Mouse (Mus musculus) lung, postnatal 0 days (tissue): ENCODE measurements at regions not wholly inside any gene's neighbourhood (a gene's known extent, or its start where the extent isn't known, plus 50 kb on each side); places are given as distances from the start of the nearest gene placed in this dataset.

Experiments used
- ATAC-seq: fragments of 200-750 bp; cut with Nextera tagmentation; 2 replicates; pipeline ENCODE4 v1.8.0; 2017; ENCODE audit warnings: moderate library complexity
- DNase-seq: peaks from one replicate; pipeline ENCODE4 v3.0.0-alpha.2; 2016; ENCODE audit warnings: low spot score
- H3K27ac ChIP-seq: fragments of 300-500 bp; sonication (generic); 2 replicates; pipeline ENCODE4 v1.5.1; 2014; ENCODE audit warnings: antibody characterized with exemption, mild to moderate bottlenecking, low read length, mixed read lengths
- H3K27me3 ChIP-seq: fragments of 300-500 bp; sonication (generic); replicated peaks from 2 replicates; pipeline ENCODE4 v1.6.1; 2014; ENCODE audit warnings: low read length, mixed read lengths; ENCODE audit not compliant: insufficient read depth
- H3K36me3 ChIP-seq: fragments of 300-500 bp; sonication (generic); 2 replicates; pipeline ENCODE4 v1.6.1; 2014; ENCODE audit warnings: low read length, mixed read lengths; ENCODE audit not compliant: insufficient read depth
- H3K4me1 ChIP-seq: fragments of 300-500 bp; sonication (generic); 2 replicates; pipeline ENCODE4 v1.6.1; 2014; ENCODE audit warnings: antibody characterized with exemption, low read depth, low read length, mixed read lengths; ENCODE audit not compliant: insufficient read depth
- H3K4me2 ChIP-seq: fragments of 300-500 bp; sonication (generic); replicated peaks from 2 replicates; pipeline ENCODE4 v1.6.1; 2014; ENCODE audit warnings: low read depth, mild to moderate bottlenecking, low read length, moderate library complexity, mixed read lengths
- H3K4me3 ChIP-seq: fragments of 300-500 bp; sonication (generic); 2 replicates; pipeline ENCODE4 v1.5.1; 2014; ENCODE audit warnings: low read depth, low read length
- H3K9ac ChIP-seq: fragments of 300-500 bp; sonication (generic); replicated peaks from 2 replicates; pipeline ENCODE4 v1.6.1; 2014; ENCODE audit warnings: low read depth, mild to moderate bottlenecking
- H3K9me3 ChIP-seq: fragments of 300-500 bp; sonication (generic); 2 replicates; pipeline ENCODE4 v1.6.1; 2016; ENCODE audit warnings: low read length, mixed read lengths
- CTCF ChIP-seq: IDR thresholded peaks from 2 replicates; pipeline ENCODE4 v1.5.1; 2016; ENCODE audit warnings: antibody characterized with exemption, mild to moderate bottlenecking
- EP300 ChIP-seq: IDR thresholded peaks from 2 replicates; pipeline ENCODE4 v1.6.1; 2016; ENCODE audit warnings: antibody characterized with exemption, mild to moderate bottlenecking, control low read depth
- WGBS: fragments of 180-500 bp; shearing (Covaris S2); extraction: QIAGEN DNeasy Blood & Tissue Kit; methylation state at CpG from one replicate; pipeline ENCODE4 v1.1.7; 2014; 5-methylcytosine and 5-hydroxymethylcytosine counted together

DNA sequence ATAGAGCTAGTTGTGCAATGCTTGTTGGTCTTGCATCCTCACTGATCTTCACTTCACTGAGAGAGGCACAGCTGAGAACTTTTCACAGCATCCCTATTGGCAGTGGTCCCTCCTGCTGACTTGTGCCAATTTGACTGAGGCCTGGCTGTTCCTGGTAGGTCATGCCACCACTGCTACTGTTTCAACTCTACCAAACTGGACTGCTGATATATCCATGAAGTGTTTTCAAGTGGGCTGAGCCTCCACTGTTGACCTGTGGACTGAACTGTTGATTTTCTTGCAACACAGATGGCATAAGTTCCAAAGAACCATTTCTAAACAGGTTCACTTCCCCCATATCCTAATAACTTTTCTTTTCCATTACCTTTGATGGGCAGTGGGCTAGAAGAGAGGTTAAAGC lies 83.3 kb upstream of the Rnf32 start:
- Histone ChIP-seq H3K4me2 (no peak overlapping the region), H3K27ac (no peak overlapping the region), H3K4me1 (no peaks in the 10 kb centered on the region), H3K27me3 (no peaks in the 10 kb centered on the region), H3K4me3 (no peak overlapping the region), H3K9ac (no peak overlapping the region), H3K36me3 (no peaks in the 10 kb centered on the region), H3K9me3 (no peaks in the 10 kb centered on the region)
- DNase-seq = no peak
- ATAC-seq = no peak
- TF ChIP-seq CTCF = no peak
- no peak for TF ChIP-seq EP300

DNA sequence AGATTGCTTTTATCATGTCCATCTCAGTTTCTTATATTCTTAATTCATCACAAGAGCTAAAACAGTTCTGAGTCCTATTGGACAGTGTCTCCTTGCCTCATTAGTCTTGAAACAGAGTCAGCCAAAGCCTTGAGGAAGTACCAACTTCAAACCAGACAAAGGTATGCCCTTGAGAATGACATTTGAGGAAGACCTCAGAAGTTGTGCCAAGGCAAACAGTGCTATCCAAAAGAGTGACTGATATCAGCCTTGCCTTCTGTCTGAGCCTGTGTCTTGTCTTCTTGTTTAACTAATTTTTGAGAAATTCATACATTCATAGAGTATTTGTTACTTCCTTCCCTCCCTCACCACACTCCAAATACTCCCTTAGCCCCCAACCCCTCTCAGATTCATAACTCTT lies 88.5 kb upstream of the Rnf32 start:
- H3K9ac ChIP-seq = no peak overlapping the region
- H3K27me3 ChIP-seq = no peaks in the 10 kb centered on the region
- no peak for TF ChIP-seq CTCF
- no peak for TF ChIP-seq EP300
- no peak for DNase-seq
- no peaks in the 10 kb centered on the region for H3K4me1 ChIP-seq
- no peak for ATAC-seq
- H3K4me2 ChIP-seq = no peak overlapping the region
- no peak overlapping the region for H3K27ac ChIP-seq
- no peak overlapping the region for H3K4me3 ChIP-seq
- no peaks in the 10 kb centered on the region for H3K36me3 ChIP-seq
- no peaks in the 10 kb centered on the region for H3K9me3 ChIP-seq

DNA sequence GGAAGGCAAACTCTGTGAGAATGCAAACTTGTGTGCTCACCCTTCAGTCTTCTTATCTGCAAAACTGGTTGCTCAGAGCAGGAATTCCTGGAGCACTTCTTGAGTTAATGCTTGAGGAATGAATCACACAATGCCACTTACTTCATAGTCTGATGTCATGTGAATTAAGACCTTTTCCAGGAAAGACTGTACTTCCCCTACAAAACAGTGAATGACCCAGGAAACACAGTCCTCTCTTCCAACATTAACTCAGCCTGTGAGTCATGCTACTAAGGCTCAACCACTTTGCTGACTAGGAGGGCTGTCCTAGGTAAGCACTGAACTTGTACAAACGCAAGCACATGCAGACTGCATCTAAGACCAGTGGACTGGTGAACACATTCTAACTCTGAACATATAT lies 112.5 kb upstream of the Rnf32 start:
- H3K4me1 ChIP-seq = no peaks in the 10 kb centered on the region
- H3K36me3 ChIP-seq = no peaks in the 10 kb centered on the region
- 58% methylated on average over 1 of the region's 1 CpGs for WGBS
- 0 out of 2 replicates have a peak overlapping the region, but pooled peaks have one; percentile 1 for H3K27ac ChIP-seq
- DNase-seq (peak; percentile 94), ATAC-seq (peak; percentile 99)
- no peaks in the 10 kb centered on the region for H3K9me3 ChIP-seq
- TF ChIP-seq CTCF (no peak), EP300 (peak; percentile 98)
- H3K4me2 ChIP-seq = no peak overlapping the region
- H3K4me3 ChIP-seq = no peak overlapping the region
- H3K9ac ChIP-seq = no peak overlapping the region
- H3K27me3 ChIP-seq = no peaks in the 10 kb centered on the region

DNA sequence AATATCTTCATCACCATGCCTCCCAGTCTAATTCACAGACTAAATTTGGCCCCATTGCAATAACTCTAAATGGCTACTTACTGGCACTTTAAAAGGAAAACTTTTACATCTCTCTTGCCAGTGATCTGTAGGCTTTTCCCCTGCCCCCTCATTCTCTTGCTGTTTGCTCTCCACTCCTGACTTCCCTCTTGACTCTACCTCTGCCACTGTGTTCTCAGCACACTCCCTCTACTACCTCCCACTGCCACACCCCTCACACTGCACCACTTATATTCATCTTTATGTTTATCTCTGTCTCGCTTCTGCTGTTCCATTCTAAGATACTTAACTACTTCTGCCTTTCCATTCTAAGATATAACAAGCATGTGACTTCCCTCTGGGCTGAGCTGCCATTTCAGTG lies 141.4 kb upstream of the Rnf32 start:
- Histone ChIP-seq H3K4me2 (no peak overlapping the region), H3K27me3 (no peaks in the 10 kb centered on the region), H3K27ac (no peak overlapping the region), H3K4me1 (no peaks in the 10 kb centered on the region), H3K36me3 (no peaks in the 10 kb centered on the region), H3K4me3 (no peak overlapping the region), H3K9me3 (no peaks in the 10 kb centered on the region), H3K9ac (no peak overlapping the region)
- DNase-seq (peak; percentile 48), ATAC-seq (peak; percentile 55)
- no peak for TF ChIP-seq CTCF
- TF ChIP-seq EP300 = no peak
- 44% methylated on average over 1 of the region's 1 CpGs for WGBS

DNA sequence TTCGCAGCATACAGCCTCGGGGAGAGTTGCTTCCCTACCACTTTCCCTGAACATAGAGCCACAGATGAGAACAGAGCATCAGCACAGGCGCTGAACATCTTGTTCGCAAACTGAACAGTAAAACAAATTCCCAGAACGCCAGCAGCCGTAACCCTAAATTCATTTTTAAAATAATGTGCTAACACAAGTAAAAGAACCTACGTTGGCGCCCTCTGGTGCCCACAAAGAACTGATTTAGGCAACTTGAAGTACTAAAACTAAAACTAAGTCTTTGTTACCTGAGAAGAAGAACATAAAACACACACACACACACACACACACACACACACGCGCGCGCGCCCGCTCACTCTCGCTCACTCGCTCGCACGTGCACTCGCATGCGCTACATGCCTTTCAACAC lies 159.2 kb upstream of the Rnf32 start:
- ATAC-seq (no peak), DNase-seq (peak; percentile 44)
- H3K4me2 ChIP-seq = no peak overlapping the region
- 48% methylated on average over 20 of the region's 20 CpGs for WGBS
- no peak overlapping the region for H3K27ac ChIP-seq
- H3K9me3 ChIP-seq = no peaks in the 10 kb centered on the region
- no peaks in the 10 kb centered on the region for H3K36me3 ChIP-seq
- no peaks in the 10 kb centered on the region for H3K4me1 ChIP-seq
- no peak overlapping the region for H3K4me3 ChIP-seq
- H3K9ac ChIP-seq = no peak overlapping the region
- H3K27me3 ChIP-seq = no peaks in the 10 kb centered on the region
- TF ChIP-seq CTCF (peak; percentile 58), EP300 (no peak)

DNA sequence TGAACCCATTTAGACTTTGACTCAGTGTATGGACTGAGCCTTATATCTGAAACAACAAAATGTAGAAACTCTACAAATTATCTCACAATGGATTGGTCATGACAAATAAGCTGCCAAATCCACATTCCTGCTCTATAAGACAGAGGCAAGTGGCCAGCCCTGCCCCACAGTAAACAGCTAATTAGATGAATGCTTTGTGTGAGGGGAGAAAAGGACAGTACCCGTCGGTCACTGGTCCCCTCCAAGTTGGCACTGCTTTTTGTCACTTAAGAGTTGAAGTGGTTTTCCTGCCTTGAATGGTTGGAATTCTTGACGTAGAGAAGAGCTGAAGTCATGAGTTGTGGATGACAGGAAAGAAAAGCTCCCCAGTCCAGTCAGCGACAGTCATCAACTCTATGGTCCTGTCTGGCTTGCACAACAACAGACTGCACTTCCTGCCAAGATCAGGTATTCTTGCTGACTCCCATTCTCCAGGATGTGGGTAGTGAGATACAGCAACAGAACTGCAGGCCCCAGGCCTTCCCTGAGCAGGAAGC lies 162.3 kb upstream of the Rnf32 start:
- WGBS = 33% methylated on average over 4 of the region's 4 CpGs
- Histone ChIP-seq H3K9me3 (no peaks in the 10 kb centered on the region), H3K36me3 (no peaks in the 10 kb centered on the region), H3K27ac (no peak overlapping the region), H3K4me3 (no peak overlapping the region), H3K4me2 (no peak overlapping the region), H3K9ac (no peak overlapping the region), H3K4me1 (no peaks in the 10 kb centered on the region), H3K27me3 (no peaks in the 10 kb centered on the region)
- ATAC-seq = peak; percentile 58
- peak; percentile 53 for DNase-seq
- TF ChIP-seq EP300 (peak; percentile 80), CTCF (no peak)

DNA sequence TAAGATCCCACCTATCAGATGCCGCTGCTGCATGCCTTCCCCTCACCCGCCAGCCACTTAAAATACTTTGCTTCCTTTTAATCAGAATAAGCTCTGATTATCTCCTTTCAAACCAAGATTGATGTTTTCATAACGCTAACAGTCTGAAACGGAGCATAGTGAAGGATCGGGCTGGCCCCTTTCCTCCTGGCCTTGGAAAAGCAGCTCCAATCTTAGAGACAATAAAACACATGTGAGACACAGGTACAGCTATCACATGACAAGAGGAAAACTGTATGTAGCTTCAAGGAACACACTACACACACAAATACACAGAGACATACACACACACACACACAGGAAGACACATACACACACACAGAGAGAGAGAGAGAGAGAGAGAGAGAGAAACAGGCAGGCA lies 165.3 kb upstream of the Rnf32 start:
- no peak for TF ChIP-seq CTCF
- TF ChIP-seq EP300 = no peak
- Histone ChIP-seq H3K9me3 (no peaks in the 10 kb centered on the region), H3K4me1 (no peaks in the 10 kb centered on the region), H3K27ac (no peak overlapping the region), H3K4me2 (no peak overlapping the region), H3K36me3 (no peaks in the 10 kb centered on the region), H3K9ac (no peak overlapping the region), H3K27me3 (no peaks in the 10 kb centered on the region), H3K4me3 (no peak overlapping the region)
- no peak for ATAC-seq
- no peak for DNase-seq
- WGBS = 12% methylated on average over 5 of the region's 5 CpGs
